Mouse (Mus musculus) layer of hippocampus, adult 9-11 months (tissue): ENCODE measurements around the gene Prl3d3.
"Not testable (repeated sequence)": the region's sequence is repeated elsewhere in the genome, so short reads cannot be mapped to it uniquely, and the experiment has no call there.

Experiments
- DNase-seq: peaks from one replicate; pipeline ENCODE4 v3.0.0; 2022

The Prl3d3 gene

DNA sequence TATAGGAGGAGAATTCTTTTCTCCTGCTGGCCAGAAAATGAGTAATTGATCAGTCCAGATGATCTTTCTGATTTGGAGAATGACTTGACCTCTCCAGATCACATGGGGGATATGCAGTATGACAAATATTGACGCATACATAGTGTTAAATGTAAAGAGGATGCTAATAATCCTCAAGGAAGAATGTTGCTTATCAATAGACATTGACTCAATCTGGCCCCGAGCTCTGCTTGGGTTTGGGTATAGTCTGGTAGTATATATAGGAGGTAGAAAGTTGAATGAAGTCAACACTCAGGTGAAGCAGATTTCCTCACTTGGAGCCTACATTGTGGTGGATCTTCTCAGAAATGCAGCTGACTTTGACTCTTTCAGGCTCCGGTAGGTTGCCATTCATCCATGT, at the start of gene Prl3d3:
TSS of gene Prl3d3 (plus strand) at position 301 of the 400 bp plus-strand sequence.
- DNase-seq = not testable (repeated sequence)

DNA sequence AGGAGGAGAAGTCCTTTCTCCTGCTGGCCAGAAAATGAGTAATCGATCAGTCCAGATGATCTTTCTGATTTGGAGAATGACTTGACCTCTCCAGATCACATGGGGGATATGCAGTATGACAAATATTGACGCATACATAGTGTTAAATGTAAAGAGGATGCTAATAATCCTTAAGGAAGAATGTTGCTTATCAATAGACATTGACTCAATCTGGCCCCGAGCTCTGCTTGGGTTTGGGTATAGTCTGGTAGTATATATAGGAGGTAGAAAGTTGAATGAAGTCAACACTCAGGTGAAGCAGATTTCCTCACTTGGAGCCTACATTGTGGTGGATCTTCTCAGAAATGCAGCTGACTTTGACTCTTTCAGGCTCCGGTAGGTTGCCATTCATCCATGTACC, 35.2 kb upstream of the Prl3d3 start, which contains the start of gene Prl3d2:
TSS of gene Prl3d2 (plus strand) at position 301 of the 400 bp plus-strand sequence.
- not testable (repeated sequence) for DNase-seq

- DNase-seq = no peak
Measured at GRCm38 (mm10) chr13:27148264-27148663, 8.3 kb upstream of the Prl3d3 start.

- no peak for DNase-seq
Measured at GRCm38 (mm10) chr13:27196359-27196758, 39.8 kb downstream of the Prl3d3 start, which contains the start of gene Prl3c1. Prl3c1 (plus strand) TSS chr13:27196659.
